ENCODE assay signal across 8 mouse cellular contexts in the genomic region with DNA sequence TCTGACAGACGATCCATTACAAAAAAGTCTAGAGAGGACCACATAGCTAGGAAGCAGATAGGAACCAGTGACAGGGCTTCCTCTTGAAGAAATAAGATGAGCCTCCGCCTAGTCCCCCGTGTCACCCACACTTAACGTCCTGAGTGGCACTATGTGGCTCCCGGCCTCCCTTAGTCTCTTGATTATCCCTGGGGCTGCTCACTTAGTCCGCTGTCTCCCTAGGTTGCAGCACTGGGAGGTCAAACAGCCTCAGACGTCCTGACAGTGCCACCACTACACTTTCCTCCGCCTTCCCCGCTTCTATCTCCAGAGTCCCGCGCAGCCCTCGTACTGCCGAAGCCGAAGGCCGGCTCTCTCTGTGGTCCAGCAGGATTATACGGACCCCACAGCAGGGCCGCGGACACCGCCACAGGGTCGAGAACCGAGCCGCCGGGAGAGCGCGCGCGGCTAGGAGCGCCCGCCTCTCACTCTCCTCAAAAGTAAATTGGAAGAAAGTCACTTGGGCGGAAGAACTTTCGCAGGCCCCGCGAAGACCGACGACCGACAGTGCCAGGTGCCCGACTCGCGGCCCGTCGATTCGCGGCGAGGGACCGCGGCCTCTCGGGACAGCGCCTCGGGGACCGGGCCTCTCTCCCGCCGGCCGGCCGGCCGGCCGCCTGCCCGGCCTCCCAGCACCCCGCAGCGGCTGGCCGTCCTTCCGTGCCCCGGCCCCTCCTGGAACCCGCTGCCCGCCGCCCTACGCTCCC. TPM values are rescaled to one million over a fixed set of nuclear protein-coding genes. Genes with fewer than 3 reads are reported as not detected.
DNase-seq lines count a peak whose midpoint lies in the region; ATAC-seq and TF ChIP-seq lines count a peak whose summit lies in the region.

No protein-coding gene starts in this region.

- H3ac ChIP-seq in C2C12 (ENCODE audit: control insufficient read depth, insufficient read length, low read depth): peak overlapping the region; percentile 88

- H3K79me2 ChIP-seq in C2C12 (ENCODE audit: control insufficient read depth, insufficient read depth): peaks cover 54% of the 10 kb centered on the region

- WGBS in hindbrain, embryonic 15.5 days: 2% methylated on average over 41 of the region's 66 CpGs

- no peak for TF ChIP-seq CTCF in C2C12 (IDR thresholded peaks at IDR 0.05; ENCODE audit: control insufficient read depth, insufficient read depth, insufficient read length)

- peak; percentile 27 for ATAC-seq in hindbrain, embryonic 15.5 days (ENCODE audit: low FRiP score, low read depth)
- no peak for ATAC-seq in activated CD4-positive, CD25-positive, alpha-beta regulatory T cell, adult 4 months

- peaks cover 26% of the 10 kb centered on the region for H3K79me3 ChIP-seq in C2C12 (ENCODE audit: low read depth)

- H3K9me3 ChIP-seq in hindbrain, embryonic 15.5 days: no peaks in the 10 kb centered on the region
- H3K9me3 ChIP-seq in megakaryocyte, embryonic 14.5 days: no peaks in the 10 kb centered on the region

- H3K27ac ChIP-seq in hindbrain, embryonic 15.5 days (replicated peaks): peak overlapping the region; percentile 83

- peak overlapping the region; percentile 85 for H3K9ac ChIP-seq in hindbrain, embryonic 15.5 days

- peak overlapping the region; percentile 88 for H3K4me2 ChIP-seq in hindbrain, embryonic 15.5 days

- peaks cover 6% of the 10 kb centered on the region for H3K27me3 ChIP-seq in C2C12 (ENCODE audit: control insufficient read depth, insufficient read depth, insufficient read length)
- H3K27me3 ChIP-seq in hindbrain, embryonic 15.5 days: 0 out of 2 replicates have a peak, but pooled peaks cover 4% of the 10 kb centered on the region
- H3K27me3 ChIP-seq in megakaryocyte, embryonic 14.5 days (replicated peaks): peaks cover 5% of the 10 kb centered on the region

- H3K4me1 ChIP-seq in hindbrain, embryonic 15.5 days (replicated peaks): peaks cover 25% of the 10 kb centered on the region
- peaks cover 70% of the 10 kb centered on the region for H3K4me1 ChIP-seq in megakaryocyte, embryonic 14.5 days

- DNase-seq in gastrocnemius, postnatal 10 days: peak; percentile 38
- no peak for DNase-seq in gastrocnemius, adult 8-10 months (ENCODE audit: low spot score in 2 of 2)
- DNase-seq in c-Kit-negative CD71-positive TER-119-positive erythroid progenitor cells, embryonic 14.5 days (ENCODE audit: low read depth, low spot score): peak; percentile 44
- DNase-seq in thymus, postnatal 10 days (ENCODE audit: low spot score in 2 of 2): peak; percentile 8 to 35

- peak overlapping the region; percentile 53 for H3K4me3 ChIP-seq in C2C12 (ENCODE audit: insufficient read depth, poor library complexity, severe bottlenecking)
- H3K4me3 ChIP-seq in hindbrain, embryonic 15.5 days: peak overlapping the region; percentile 98
- peak overlapping the region; percentile 97 for H3K4me3 ChIP-seq in megakaryocyte, embryonic 14.5 days (replicated peaks)

- no peaks in the 10 kb centered on the region for H3K36me3 ChIP-seq in C2C12 (ENCODE audit: control insufficient read depth, insufficient read depth)
- no peaks in the 10 kb centered on the region for H3K36me3 ChIP-seq in hindbrain, embryonic 15.5 days
- H3K36me3 ChIP-seq in megakaryocyte, embryonic 14.5 days (replicated peaks; ENCODE audit: low read length): peaks cover 36% of the 10 kb centered on the region

TF ChIP-seq in C2C12, 6 proteins besides CTCF, POLR2A, EP300 and RAD21:
- TF ChIP-seq MAX (IDR thresholded peaks at IDR 0.05): no peak
- no peak for TF ChIP-seq CEBPB (IDR thresholded peaks at IDR 0.05; ENCODE audit: low read depth)
- no peak for TF ChIP-seq USF1 (IDR thresholded peaks at IDR 0.05; ENCODE audit: low read depth)
- TF ChIP-seq MYOG (IDR thresholded peaks at IDR 0.05; ENCODE audit: control insufficient read depth, extremely low read depth, insufficient read length): no peak
- TF ChIP-seq MYOD1 (IDR thresholded peaks at IDR 0.05; ENCODE audit: control insufficient read depth, insufficient read length, low read depth): no peak
- no peak for TF ChIP-seq FOSL1 (IDR thresholded peaks at IDR 0.05; ENCODE audit: insufficient read depth, low read length, poor library complexity, severe bottlenecking)

RNA-seq across cellular contexts. Expression of a gene that starts 0.5 kb away (rescaled TPM):
- 10 to 100 TPM; 30.1 to 36.7 TPM for total RNA-seq in gastrocnemius, postnatal 10 days (2021)
- 10 to 100 TPM; 53.3 to 58.5 (median 55.9) TPM for total RNA-seq in gastrocnemius, adult 8-10 months (2022)
- 27.5 TPM for polyA plus RNA-seq in C2C12 (2012; fragmentation: generic; extraction: Trizol)
- polyA plus RNA-seq in hindbrain, embryonic 15.5 days (2015; fragmentation: Nextera tagmentation; extraction: Ambion mirVana): 50.8 and 53.4 TPM in 2 replicates
- polyA plus RNA-seq in megakaryocyte, embryonic 14.5 days (2012; ENCODE audit: insufficient read depth, low replicate concordance): 69.4 and 73.5 TPM in 2 replicates
- polyA plus RNA-seq in activated CD4-positive, CD25-positive, alpha-beta regulatory T cell, adult 4 months (2017; shearing (Covaris generic)): 10 to 100 TPM; 55.7 to 62.4 TPM

RNA-seq across cellular contexts. Expression of a gene that starts 35.3 kb away (rescaled TPM):
- 10 to 100 TPM; 16.8 to 17.3 TPM for total RNA-seq in gastrocnemius, postnatal 10 days (2021)
- total RNA-seq in gastrocnemius, adult 8-10 months (2022): 10 to 100 TPM; 20.5 to 33.4 (median 27.6) TPM
- polyA plus RNA-seq in C2C12 (2012; fragmentation: generic; extraction: Trizol): 2.1 TPM
- 117 and 134 TPM in 2 replicates for polyA plus RNA-seq in hindbrain, embryonic 15.5 days (2015; fragmentation: Nextera tagmentation; extraction: Ambion mirVana)
- polyA plus RNA-seq in megakaryocyte, embryonic 14.5 days (2012; ENCODE audit: insufficient read depth, low replicate concordance): 0.07 and 3.6 TPM in 2 replicates
- under 1 TPM; 0.09 to 0.16 TPM for polyA plus RNA-seq in activated CD4-positive, CD25-positive, alpha-beta regulatory T cell, adult 4 months (2017; shearing (Covaris generic))

Comparison
In these comparisons a context has a peak if more than half of its experiments do, and no peak if none do; other contexts are left out.
1. DNase-seq: peak in gastrocnemius, postnatal 10 days (single experiment), c-Kit-negative CD71-positive TER-119-positive erythroid progenitor cells, embryonic 14.5 days (single experiment) and thymus, postnatal 10 days (2 of 2); none in gastrocnemius, adult 8-10 months (0 of 2).
2. RNA of a gene that starts 35.3 kb away (polyA plus RNA-seq): 117 to 134 TPM in hindbrain, embryonic 15.5 days; 2.1 TPM in C2C12 (single experiment), 0.09 to 0.16 TPM in activated CD4-positive, CD25-positive, alpha-beta regulatory T cell, adult 4 months and 0.07 to 3.6 TPM in megakaryocyte, embryonic 14.5 days; every median in the first group is over 10 times any median in the second.
3. Peak in every context shown above with its lines, with median percentiles within 50 percentile points of each other: H3K4me3 ChIP-seq.